Mouse (Mus musculus) adrenal gland, postnatal 25 days (tissue): Measurements from ENCODE around the gene Rassf3. TPM values are rescaled to one million over a fixed set of nuclear protein-coding genes. Genes with fewer than 3 reads are reported as not detected.

Source experiments
- DNase-seq: peaks from one replicate; pipeline ENCODE4 v3.0.0; 2021; ENCODE audit warnings: mixed read lengths
- total RNA-seq: library from RNA; stranded (reverse); gene quantifications from 2 replicates; pipeline ENCODE4 v1.2.3, GENCODE M21; 2021

Rassf3 gene
- total RNA-seq, 1 experiment from 2014 or later = 36.8 TPM

- DNase-seq = no peak
Measured at GRCm38 (mm10) chr10:121403104-121403503, 73.0 kb downstream of the Rassf3 start.

- no peak for DNase-seq
Measured at GRCm38 (mm10) chr10:121401005-121401404, 75.1 kb downstream of the Rassf3 start.

- no peak for DNase-seq
Measured at GRCm38 (mm10) chr10:121398599-121398998, 77.5 kb downstream of the Rassf3 start.

GRCm38 (mm10) chr10:121395542-121396176 lies 80.5 kb downstream of the Rassf3 start:
- peak; percentile 16 for DNase-seq

- DNase-seq = peak; percentile 28
Measured at GRCm38 (mm10) chr10:121394789-121395325, 81.3 kb downstream of the Rassf3 start.

- DNase-seq = no peak
Measured at GRCm38 (mm10) chr10:121394270-121394669, 81.9 kb downstream of the Rassf3 start.

GRCm38 (mm10) chr10:121391901-121392300 lies 84.2 kb downstream of the Rassf3 start:
- no peak for DNase-seq

GRCm38 (mm10) chr10:121390602-121391001 lies 85.5 kb downstream of the Rassf3 start:
- DNase-seq = no peak

GRCm38 (mm10) chr10:121386347-121386746 lies 89.8 kb downstream of the Rassf3 start:
- no peak for DNase-seq

GRCm38 (mm10) chr10:121385695-121386094 lies 90.5 kb downstream of the Rassf3 start:
- DNase-seq = no peak

GRCm38 (mm10) chr10:121384710-121385109 lies 91.4 kb downstream of the Rassf3 start:
- no peak for DNase-seq

GRCm38 (mm10) chr10:121381280-121381679 lies 94.9 kb downstream of the Rassf3 start:
- DNase-seq = no peak

- no peak for DNase-seq
Measured at GRCm38 (mm10) chr10:121379387-121379786, 96.8 kb downstream of the Rassf3 start.

- DNase-seq = no peak
Measured at GRCm38 (mm10) chr10:121376530-121377271, 99.4 kb downstream of the Rassf3 start.

- DNase-seq = no peak
Measured at GRCm38 (mm10) chr10:121375649-121376493, 100.3 kb downstream of the Rassf3 start.

GRCm38 (mm10) chr10:121374693-121375620 lies 101.2 kb downstream of the Rassf3 start:
- no peak for DNase-seq

- no peak for DNase-seq
Measured at GRCm38 (mm10) chr10:121374013-121374412, 102.1 kb downstream of the Rassf3 start.

- DNase-seq = peak; percentile 27
Measured at GRCm38 (mm10) chr10:121370777-121371176, 105.4 kb downstream of the Rassf3 start.

GRCm38 (mm10) chr10:121368783-121369465 lies 107.2 kb downstream of the Rassf3 start:
- no peak for DNase-seq

GRCm38 (mm10) chr10:121367780-121368179 lies 108.4 kb downstream of the Rassf3 start:
- DNase-seq = no peak

- DNase-seq = no peak
Measured at GRCm38 (mm10) chr10:121367271-121367670, 108.9 kb downstream of the Rassf3 start.
